Mouse (Mus musculus) left cerebral cortex, adult 9 months (tissue): ENCODE measurements around the gene Zfand3.
A peak's percentile ranks its signal among the peaks of the same experiment; 100 is the strongest.

Experiments
- DNase-seq, 2 experiments: peaks; one replicate each; pipeline ENCODE4 v3.0.0; 2022; ENCODE audit warnings: low spot score in 2 of 2

The Zfand3 gene

DNA sequence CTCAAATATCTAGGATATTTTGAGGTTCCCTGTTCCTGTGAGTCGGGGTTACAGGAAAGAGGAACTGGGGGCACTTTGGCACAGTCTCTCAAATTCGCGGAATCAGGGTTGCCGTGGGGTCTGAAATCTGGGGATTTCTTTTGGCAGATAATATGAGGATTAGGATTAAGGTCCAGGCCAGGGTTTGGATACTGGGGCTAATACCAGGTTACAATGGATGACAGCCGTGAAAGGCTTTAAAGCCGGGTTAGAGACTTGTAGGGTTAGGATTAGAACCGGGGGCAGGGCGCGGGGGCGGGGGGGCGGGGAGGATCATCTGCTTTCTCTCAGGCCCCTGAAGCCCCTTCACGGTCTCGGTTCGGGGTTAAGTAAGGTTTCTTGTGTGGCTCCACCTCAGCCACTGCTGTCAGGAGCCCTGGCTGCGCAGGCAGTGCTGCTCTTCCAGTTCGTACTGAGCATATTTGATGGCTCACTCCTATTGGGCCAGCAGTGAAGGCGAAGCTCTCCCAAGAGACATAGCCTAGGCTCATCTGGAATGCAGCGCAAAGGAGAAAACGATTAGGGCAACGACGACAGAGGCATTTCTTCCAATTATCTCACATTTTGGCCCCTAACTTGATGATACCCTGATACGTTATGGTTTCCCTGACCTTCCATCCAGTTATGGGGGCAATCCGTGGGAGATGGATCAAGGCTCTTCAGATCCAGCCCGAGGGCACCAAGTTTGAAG, 5.8 kb upstream of the Zfand3 start:
- DNase-seq: no peak

- DNase-seq: no peak
These were observed 540 bp downstream of the Zfand3 start for GRCm38 (mm10) chr17:30005103-30005443.

DNA sequence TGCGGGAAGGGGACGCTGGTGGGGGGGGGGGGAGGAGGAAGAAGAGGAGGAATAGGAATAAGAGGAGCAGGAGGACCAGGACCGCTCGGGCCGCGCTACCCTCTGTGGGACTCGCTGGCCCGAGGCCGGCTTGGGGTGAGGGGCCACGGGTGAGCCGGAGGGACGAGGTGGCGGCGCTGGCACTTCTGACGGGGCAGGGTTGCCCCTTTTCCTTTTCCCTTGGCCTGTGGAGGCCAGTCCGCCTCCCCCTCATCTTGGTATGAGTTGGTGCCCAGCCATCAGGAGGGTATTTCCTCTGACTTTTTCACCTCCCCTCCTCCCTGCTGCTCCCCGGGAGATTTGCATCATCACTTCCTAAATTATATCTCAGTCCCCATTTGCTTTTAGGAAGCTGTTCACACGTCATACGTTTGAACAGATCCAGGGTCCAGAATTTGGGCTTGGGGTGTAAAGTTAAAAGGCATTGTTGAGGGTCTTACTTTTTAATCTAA, 963 bp downstream of the Zfand3 start:
- DNase-seq: no peak

DNA sequence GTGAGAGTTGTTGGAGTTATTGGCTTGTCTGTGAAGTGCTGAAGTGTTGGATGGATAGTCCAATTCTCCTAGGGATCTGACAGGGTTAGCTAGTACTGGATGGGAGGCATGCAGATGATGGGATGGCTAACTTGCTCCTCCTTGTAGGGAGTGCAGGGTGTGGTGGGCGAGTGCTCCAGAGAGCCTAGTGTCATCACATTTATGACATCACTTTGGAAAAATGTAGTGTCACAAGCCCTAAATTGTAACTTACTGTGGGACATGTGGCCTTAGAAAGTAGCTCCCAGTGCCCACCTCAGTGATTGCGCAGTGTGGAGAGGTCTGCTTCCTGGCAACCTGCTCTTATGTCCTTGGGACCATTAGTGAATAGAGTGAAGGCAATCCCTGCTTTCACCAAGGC, 2.3 kb downstream of the Zfand3 start:
- no peak for DNase-seq

- no peak for DNase-seq
These were observed 3.4 kb downstream of the Zfand3 start for GRCm38 (mm10) chr17:30007883-30008282.

DNA sequence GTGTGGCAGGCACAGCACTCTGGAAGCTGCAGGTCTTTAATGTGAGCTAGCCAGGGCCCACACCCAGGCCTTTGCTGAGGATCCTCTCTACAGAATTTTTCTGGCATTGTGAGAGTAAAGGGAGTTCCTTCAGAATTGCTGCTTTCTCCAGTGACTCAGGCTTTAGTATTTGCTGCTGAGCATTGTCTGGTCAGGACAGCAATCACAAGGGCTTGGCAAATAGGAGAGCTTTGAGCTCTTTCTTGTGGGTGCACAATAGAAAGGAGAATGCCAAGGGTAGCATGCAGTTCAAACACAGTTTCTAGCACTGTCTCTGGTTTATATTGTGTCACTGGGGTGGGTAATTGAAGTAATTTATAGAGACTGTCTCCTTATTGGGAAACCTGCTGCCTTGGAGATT, 3.9 kb downstream of the Zfand3 start:
- DNase-seq: no peak

DNA sequence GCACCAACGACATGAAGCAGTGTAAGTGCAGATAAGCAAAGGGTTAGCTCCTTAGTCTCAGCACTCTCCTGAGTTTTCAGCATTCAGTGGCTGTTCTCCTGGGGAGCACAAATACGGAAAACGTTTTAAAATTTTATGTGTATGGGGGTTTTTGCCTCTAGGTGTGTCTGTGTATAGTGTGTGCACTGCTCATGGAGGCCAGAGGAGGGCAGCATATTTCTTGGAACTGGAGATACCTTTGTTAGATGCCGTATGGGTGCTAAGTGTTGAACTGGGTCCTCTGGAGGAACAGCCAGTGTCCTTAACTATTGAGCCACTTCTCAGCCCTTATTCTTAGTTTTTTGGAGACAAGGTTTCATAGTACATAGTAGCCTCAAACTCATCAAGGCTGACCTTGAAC, 10.1 kb downstream of the Zfand3 start:
- DNase-seq: no peak

DNA sequence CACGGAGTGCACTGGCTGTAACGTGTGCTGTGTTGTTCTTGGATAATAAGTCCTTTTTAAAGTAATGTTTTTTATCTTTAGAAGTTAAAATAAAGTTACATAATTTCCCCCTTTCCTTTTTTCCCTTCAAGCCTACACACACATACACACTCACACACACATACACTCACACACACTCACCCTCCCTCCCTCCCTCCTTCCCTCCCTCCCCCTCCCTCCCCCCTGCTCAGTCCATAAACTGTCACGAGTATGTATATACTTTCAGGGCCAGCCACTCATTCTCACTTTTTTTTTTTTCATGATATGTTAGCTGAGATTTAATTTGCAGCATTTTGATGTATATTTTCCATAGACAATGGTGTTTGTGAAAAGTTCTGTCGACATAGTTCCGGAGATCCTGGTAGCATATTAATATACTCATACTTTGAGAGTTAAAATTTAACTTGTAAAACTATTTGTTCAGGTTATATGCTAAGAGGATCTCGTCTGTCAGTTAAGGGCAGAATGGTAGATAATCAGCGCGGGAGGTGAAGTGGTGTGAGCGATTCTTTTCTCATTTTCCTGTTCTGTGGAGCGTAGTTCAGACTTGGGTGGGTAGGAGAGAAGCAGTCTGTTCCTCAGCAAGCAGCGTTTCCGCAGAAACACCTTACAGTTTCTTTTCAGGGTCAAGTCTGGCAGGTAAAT, 14.5 kb downstream of the Zfand3 start:
- no peak for DNase-seq

- DNase-seq: no peak
These were observed 15.4 kb downstream of the Zfand3 start for GRCm38 (mm10) chr17:30019942-30020341.

DNA sequence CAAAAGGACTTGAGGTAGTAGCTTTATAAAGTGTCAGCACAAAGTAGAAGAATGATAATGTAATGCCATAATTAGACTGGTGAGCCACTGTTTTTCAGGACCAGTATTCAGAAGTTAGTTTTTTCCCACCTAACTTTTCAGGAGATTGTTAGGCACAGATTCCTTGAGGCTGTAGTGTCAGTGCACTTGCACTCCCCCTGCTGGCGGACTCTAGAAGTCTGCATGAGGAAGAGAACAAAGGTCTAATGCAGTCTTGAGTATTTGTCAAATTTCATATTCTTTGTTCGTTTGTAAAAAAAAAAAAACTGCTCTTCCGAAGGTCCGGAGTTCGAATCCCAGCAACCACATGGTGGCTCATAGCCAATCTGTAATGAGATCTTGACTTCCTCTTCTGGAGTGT, 20.1 kb downstream of the Zfand3 start:
- DNase-seq: peak in 1 of 2 experiments; percentile 74

DNA sequence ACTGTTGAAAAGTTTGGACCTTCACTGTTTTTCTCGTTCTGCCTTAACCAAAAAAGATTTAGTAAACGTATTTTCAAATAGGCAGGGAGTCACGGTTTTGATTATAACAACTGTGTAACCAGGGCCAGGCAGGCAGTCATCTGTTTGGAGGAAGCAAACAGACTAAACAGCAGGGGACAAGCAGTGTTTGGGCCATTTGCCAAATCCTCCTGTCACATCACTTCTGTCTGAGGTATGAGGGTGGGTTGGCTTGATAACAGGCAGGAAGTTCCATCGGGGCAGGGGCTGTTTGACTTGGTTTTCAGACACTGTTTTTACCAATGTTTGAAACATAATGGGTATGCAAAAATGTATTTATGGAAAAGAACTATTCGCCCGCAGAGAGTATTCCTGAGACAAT, 22.1 kb downstream of the Zfand3 start:
- DNase-seq: no peak

DNA sequence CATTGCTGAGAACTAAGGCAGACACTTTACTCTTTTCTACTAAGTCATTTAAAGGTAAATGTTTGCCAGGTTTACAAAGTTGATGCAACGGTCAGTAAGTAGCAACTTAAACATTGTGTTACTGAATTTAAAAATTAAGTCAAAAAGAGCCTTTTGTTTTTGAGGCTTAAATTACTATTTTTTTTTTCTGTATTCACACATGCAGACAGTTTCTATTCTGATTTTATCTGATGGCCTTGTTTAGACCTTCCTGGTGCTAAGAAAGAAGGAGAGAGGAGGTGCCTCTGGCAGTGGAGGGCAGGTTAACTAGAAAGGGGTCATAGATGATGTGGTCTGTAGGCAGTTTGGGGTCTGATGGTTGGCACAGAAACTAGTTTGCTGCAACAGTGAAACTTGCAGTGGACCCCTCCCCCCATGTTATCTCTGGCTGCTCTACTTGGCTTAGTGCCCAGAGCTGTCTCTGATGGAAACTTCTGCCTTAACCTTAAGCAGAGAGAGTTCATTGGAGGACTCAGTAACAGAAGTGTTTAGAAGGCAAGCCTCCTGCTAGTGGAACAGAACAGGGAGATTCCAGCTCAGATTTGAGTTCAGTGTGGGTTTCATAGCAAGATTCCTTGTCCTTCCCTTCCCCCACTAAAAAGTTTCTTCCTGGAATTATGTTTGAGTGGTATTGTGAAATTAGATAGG, 23.0 kb downstream of the Zfand3 start:
- DNase-seq: no peak

- DNase-seq: no peak
These were observed 25.2 kb downstream of the Zfand3 start for GRCm38 (mm10) chr17:30029633-30030226.

DNA sequence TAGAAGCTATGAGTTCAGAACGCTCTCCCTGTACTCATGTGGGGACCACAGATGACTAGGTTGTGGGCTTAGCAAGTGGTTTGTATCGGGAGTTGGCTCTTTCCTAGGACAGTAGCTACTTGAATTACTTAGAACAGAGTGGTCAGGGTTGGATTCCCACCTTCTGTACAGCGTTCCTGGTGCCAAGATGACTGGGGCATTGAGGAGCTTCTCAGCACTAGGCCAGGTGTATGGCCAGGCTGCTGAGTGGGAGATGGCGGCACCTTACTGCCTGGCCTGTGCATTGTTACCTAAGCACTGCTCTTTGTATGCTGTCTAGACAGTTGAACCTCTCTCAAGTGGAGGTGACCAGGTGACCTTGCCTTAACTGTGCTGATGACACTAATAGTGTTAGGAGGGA, 28.3 kb downstream of the Zfand3 start:
- DNase-seq: no peak

DNA sequence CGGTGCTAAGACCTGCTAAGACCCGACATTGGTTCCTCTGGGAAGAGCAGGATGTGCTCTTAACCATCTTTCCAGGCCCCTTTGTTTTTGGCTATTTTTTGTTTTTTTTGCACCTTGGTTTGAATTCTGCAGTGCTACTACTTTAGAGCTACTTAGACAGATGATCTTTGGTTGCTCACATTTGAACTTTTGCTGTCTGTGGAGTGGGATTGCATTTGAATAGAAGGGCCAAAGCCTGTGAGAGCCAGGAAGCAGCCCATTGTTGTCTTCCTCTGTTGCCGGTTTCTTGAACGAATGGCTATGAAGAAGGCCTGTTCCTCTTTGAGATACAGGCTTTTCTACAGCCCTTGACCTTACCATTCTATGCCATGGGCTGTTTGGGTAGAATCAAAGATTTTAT, 29.5 kb downstream of the Zfand3 start:
- no peak for DNase-seq

DNA sequence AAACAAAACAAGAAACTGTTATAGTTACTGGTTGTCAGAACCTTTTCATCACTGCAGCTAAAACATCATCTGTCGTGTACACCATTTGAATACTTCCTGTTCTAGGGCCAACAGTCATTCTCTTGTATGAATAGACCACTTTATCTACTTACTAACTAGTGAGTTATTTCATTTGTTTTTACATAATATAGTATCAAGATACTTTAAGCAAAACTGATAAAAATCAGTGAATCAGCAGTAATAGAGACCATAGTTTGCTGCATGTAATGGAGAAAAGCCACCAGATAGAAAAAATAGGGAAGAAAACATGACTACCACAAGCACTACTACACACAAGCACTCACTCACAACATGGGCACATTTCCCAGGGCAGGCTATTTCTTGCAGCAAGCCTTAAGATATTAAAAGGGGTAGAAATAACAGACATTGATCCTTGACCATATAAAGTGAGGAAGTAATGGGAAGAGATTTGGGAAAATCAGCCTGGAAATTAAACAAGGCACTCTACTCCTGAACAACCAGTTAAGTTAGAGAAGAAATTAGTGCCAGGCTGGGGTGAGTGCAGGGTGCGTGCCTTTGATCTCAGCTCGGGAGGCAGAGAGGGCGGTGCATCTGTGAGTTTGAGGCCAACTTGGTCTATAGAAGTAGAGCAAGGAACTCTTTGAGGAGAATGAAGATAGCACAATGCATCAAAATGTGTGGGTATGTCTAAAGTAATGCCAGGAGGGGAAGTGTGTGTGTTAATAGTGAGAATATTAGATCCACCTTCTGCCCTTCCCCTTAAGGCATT, 30.9 kb downstream of the Zfand3 start:
- no peak for DNase-seq

GRCm38 (mm10) chr17:30043163-30043822, 38.8 kb downstream of the Zfand3 start:
- DNase-seq: no peak

- DNase-seq: no peak
These were observed 40.6 kb downstream of the Zfand3 start for GRCm38 (mm10) chr17:30045181-30045580.

DNA sequence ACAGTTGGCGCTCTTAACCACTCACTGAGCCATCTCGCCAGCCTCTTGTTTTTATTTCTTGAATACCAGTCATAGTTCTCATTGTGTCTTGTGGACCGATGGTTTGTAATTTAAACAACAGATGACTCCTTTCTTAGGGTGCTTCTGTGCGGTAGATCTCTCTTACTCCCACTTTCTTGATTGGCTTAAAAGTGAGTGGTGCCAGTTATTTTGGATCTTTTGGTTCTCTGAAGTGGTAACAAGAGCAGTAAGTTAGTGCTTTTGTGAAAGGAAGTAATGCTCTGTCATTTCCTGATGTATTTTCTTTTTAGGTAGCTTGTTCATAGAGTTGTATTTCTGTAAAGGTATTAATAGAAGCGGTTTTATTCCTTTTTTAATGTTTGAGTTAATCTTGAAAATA, 42.1 kb downstream of the Zfand3 start:
- DNase-seq: no peak

GRCm38 (mm10) chr17:30051523-30052346, 47.2 kb downstream of the Zfand3 start:
- DNase-seq: no peak
